Mouse (Mus musculus): ENCODE measurements around the gene Efcab7. TPM values are rescaled to one million over a fixed set of nuclear protein-coding genes. Genes with fewer than 3 reads are reported as not detected.

The Efcab7 gene
- 3.5 and 3.8 TPM in 2 replicates for polyA plus RNA-seq (2012; rRNA removed)

DNA sequence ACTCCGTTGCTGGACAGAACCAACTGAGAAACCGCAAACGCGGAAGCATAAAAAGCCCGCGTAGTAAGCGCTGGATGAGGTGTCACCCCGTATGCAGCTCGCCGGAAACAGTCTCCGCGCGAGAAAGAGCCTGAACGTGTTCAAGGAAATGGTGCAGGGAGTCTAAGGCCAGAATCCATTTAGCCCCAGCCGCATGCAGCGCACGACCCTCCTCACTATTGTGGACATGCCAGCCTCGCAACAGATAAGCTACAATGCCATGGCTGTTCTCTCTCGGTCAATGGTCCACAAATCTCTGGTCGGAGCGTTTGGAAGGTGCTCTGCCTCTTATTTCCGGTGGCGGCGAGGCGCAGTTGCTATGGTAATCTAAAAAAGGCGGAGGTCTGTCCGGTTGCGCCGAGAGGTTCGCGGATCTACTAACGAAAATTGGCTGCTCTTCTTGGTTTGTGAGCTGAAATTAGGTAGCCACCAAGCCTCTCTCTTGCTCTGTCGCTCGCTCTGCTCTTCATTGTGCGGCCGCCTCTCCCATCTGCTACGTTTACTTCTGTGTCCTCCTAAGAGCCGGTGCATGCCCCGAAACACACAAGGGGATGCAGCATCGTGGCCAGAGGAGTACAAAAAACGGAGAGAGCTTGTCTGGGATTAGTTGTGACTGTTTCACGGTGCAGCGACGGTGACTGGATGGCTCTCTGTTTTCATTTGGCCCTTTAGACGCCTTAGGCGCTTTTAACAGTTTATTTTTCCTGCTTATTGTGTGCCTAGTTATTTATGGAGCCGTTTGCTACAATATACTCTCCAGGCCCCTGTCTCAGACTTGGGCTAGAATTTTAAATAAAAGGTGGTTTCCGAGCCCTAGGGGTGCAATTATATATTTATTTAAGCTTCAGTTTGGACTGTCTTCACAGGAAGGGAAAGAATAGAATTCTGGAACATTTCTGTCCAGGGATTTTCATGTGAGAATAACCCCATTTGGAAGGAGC is at the start of gene Efcab7:
TSS of gene Efcab7 (plus strand) at position 105 of the 980 bp plus-strand sequence.
- Histone ChIP-seq H3K4me1 (ENCODE audit: control insufficient read depth, insufficient read depth, low read length) (no peaks in the 10 kb centered on the region), H3K27me3 (ENCODE audit: control insufficient read depth, insufficient read depth, low read length) (no peaks in the 10 kb centered on the region), H3K4me3 (replicated peaks; ENCODE audit: insufficient read depth, low read depth, low read length) (peak within 1 kb of the TSS; percentile 63), H3K27ac (ENCODE audit: insufficient read depth, low read length) (peak within 1 kb of the TSS; percentile 51)
- under 1% methylated on average over 48 of the region's 48 CpGs for WGBS
- TF ChIP-seq CTCF (IDR thresholded peaks at IDR 0.05; ENCODE audit: borderline replicate concordance, insufficient read depth, low read depth, low read length): no peak
- peak; percentile 25; the same call in 1 of the 2 replicates for TF ChIP-seq POLR2A (IDR thresholded peaks at IDR 0.05; ENCODE audit: borderline replicate concordance, insufficient read depth, low read length)
- DNase-seq: peak; percentile 87 to 93

DNA sequence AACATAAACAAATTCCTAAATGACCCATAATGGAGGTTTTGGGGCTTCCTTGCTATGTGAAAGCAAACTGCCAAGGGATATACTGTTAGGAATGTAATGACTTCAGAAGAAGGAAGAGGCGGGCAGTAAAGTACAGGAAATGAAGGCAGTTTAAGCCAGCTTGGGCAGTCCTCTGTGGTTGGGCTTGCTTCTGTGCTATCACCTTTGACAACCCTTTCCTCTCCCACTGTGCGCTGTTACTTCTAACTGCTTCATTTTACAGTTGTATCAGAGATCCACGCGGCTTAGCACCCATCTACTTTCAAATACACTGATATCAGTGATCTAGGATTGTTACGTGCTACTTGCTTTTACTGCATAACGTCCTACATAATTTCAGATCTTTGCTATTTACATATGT is 36.6 kb upstream of the Efcab7 start:
- TF ChIP-seq POLR2A (IDR thresholded peaks at IDR 0.05; ENCODE audit: borderline replicate concordance, insufficient read depth, low read length) (no peak), CTCF (IDR thresholded peaks at IDR 0.05; ENCODE audit: borderline replicate concordance, insufficient read depth, low read depth, low read length) (no peak)
- Histone ChIP-seq H3K4me3 (replicated peaks; ENCODE audit: insufficient read depth, low read depth, low read length) (no peak overlapping the region), H3K4me1 (ENCODE audit: control insufficient read depth, insufficient read depth, low read length) (no peaks in the 10 kb centered on the region), H3K27ac (ENCODE audit: insufficient read depth, low read length) (no peak overlapping the region), H3K27me3 (ENCODE audit: control insufficient read depth, insufficient read depth, low read length) (no peaks in the 10 kb centered on the region)
- 96% methylated on average over 6 of the region's 6 CpGs for WGBS
- no peak for DNase-seq

DNA sequence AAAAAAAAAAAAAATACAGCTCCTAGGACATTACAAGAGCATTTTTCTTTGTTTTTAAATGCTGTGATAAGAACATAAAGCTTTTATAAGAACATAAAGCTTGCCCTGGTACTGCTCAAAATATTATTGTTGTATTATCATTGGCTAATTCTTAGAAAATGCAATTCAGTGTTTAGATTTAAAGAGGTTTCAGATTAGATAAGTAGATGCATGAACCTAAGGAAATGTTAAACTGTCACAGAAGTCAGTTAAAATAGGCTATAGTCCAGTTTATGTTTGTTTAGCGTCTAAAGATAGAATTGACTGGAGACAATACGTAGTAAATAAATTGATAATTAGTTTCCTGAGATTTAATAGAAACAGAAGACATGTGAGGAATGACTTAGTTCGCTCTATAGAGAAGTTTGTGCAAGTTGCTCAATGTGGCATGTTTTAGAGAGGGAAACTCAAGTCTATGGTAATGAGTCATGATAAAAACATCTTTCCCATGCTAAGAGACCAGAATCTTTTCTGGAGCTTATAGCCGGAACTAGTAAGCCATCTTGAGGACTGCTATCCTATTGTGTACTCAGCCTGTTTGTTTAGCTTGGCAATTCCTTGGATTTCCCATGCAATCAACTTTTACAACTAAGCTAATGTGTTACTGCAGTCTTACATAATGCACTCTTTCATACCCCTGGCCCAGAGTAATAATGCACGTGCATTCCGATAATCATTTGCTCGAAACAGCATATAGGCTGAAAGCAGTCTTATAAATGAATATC is 12.1 kb upstream of the Efcab7 start:
- Histone ChIP-seq H3K27me3 (ENCODE audit: control insufficient read depth, insufficient read depth, low read length) (no peaks in the 10 kb centered on the region), H3K27ac (ENCODE audit: insufficient read depth, low read length) (no peak overlapping the region), H3K4me3 (replicated peaks; ENCODE audit: insufficient read depth, low read depth, low read length) (no peak overlapping the region), H3K4me1 (ENCODE audit: control insufficient read depth, insufficient read depth, low read length) (no peaks in the 10 kb centered on the region)
- TF ChIP-seq POLR2A (IDR thresholded peaks at IDR 0.05; ENCODE audit: borderline replicate concordance, insufficient read depth, low read length) (no peak), CTCF (IDR thresholded peaks at IDR 0.05; ENCODE audit: borderline replicate concordance, insufficient read depth, low read depth, low read length) (no peak)
- DNase-seq: no peak
- 93% methylated on average over 7 of the region's 7 CpGs for WGBS

DNA sequence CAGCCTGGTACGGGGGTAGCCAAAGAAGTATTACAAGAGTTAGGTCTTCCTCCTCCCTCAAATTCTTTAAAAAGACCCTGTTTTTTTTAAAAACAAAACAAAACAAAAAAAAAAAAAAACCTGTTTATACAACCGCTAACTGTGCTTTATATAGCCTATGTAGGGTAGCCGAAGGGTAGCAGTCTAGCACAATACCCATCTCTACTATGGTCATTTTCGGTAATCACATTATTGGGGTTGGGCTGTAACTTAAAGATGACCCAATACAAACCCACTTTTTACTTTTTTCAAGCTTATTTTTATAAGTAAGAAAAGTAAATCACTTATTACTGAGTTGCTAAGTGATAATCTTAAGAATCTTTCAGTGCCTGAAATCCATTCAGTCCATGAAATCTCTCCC is 661 bp upstream of the Efcab7 start:
- H3K4me3 ChIP-seq (replicated peaks; ENCODE audit: insufficient read depth, low read depth, low read length): peak overlapping the region; percentile 63

DNA sequence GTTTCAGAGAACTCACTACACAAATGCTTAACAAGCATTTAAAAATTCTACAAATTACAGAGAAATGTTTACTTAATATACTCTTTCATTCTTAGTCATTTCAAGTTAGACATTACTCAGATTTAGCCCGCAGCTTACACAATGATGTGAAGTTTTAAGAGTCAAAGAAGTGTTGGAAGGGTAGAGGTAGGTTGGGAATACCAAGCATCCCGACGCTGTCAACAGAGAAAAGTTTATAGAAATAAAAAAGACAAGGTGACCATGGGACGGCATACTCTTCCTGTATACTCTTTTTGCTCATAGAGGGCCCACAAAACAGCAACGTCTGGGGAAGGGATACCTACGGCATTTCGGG is 282 bp upstream of the Efcab7 start:
- no peak overlapping the region for H3K27ac ChIP-seq (ENCODE audit: insufficient read depth, low read length)
- no peaks in the 10 kb centered on the region for H3K4me1 ChIP-seq (ENCODE audit: control insufficient read depth, insufficient read depth, low read length)
- no peak for DNase-seq
- peak overlapping the region; percentile 63 for H3K4me3 ChIP-seq (replicated peaks; ENCODE audit: insufficient read depth, low read depth, low read length)
- WGBS: under 1% methylated on average over 7 of the region's 7 CpGs
- no peak for TF ChIP-seq POLR2A (IDR thresholded peaks at IDR 0.05; ENCODE audit: borderline replicate concordance, insufficient read depth, low read length)
- TF ChIP-seq CTCF (IDR thresholded peaks at IDR 0.05; ENCODE audit: borderline replicate concordance, insufficient read depth, low read depth, low read length): no peak
- H3K27me3 ChIP-seq (ENCODE audit: control insufficient read depth, insufficient read depth, low read length): no peaks in the 10 kb centered on the region

More for the DNA sequence above, 661 bp upstream of the Efcab7 start:
- H3K4me1 ChIP-seq (ENCODE audit: control insufficient read depth, insufficient read depth, low read length): no peaks in the 10 kb centered on the region
- 30% methylated on average over 4 of the region's 4 CpGs for WGBS
- no peaks in the 10 kb centered on the region for H3K27me3 ChIP-seq (ENCODE audit: control insufficient read depth, insufficient read depth, low read length)
- no peak for DNase-seq
- TF ChIP-seq CTCF (IDR thresholded peaks at IDR 0.05; ENCODE audit: borderline replicate concordance, insufficient read depth, low read depth, low read length) (no peak), POLR2A (IDR thresholded peaks at IDR 0.05; ENCODE audit: borderline replicate concordance, insufficient read depth, low read length) (no peak)
- H3K27ac ChIP-seq (ENCODE audit: insufficient read depth, low read length): no peak overlapping the region

DNA sequence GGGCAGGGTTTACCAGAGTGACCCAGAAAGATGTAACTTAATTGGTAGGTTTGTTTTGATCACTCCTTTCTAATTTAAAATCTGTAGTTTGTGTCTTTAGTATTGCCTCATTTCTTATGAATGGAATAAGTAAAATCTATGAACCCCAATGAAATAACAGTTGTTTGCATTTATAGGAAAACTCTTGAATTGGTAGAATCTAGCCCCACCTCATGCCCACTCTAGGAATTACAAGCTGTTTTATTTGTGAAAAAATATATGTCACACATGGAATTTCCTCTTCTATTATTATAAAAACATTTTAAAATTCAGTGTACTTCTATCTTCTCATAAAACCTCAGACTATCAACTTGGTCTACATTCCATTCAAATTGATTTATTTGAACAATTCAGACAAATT is 52.9 kb downstream of the Efcab7 start:
- Histone ChIP-seq H3K27me3 (ENCODE audit: control insufficient read depth, insufficient read depth, low read length) (no peaks in the 10 kb centered on the region), H3K4me1 (ENCODE audit: control insufficient read depth, insufficient read depth, low read length) (no peaks in the 10 kb centered on the region), H3K4me3 (replicated peaks; ENCODE audit: insufficient read depth, low read depth, low read length) (no peak overlapping the region), H3K27ac (ENCODE audit: insufficient read depth, low read length) (no peak overlapping the region)
- TF ChIP-seq POLR2A (IDR thresholded peaks at IDR 0.05; ENCODE audit: borderline replicate concordance, insufficient read depth, low read length): no peak
- TF ChIP-seq CTCF (IDR thresholded peaks at IDR 0.05; ENCODE audit: borderline replicate concordance, insufficient read depth, low read depth, low read length): peak; percentile 46; the same call in 1 of the 2 replicates
- no peak for DNase-seq

DNA sequence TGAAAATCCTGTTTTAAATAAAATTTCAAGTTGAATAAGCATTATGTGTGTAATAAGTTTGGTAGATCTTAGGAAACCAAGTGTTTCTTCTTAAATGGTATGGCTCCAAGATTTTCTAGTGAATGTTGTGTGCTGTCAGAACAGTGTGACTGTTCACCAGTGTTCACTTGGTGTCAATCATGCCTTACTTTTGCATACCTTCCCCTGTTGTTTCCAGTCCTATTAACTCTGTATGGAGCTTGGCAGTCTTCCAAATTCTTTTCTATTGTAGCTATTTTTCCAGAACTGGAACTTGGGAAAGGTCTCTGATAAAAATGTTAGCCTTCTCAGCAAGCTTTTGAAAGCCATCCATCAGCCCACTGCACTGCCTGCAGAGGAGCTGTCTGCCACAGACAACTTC is 53.4 kb downstream of the Efcab7 start:
- no peak for TF ChIP-seq CTCF (IDR thresholded peaks at IDR 0.05; ENCODE audit: borderline replicate concordance, insufficient read depth, low read depth, low read length)
- TF ChIP-seq POLR2A (IDR thresholded peaks at IDR 0.05; ENCODE audit: borderline replicate concordance, insufficient read depth, low read length): no peak
- DNase-seq: no peak
- H3K4me1 ChIP-seq (ENCODE audit: control insufficient read depth, insufficient read depth, low read length): no peaks in the 10 kb centered on the region
- H3K4me3 ChIP-seq (replicated peaks; ENCODE audit: insufficient read depth, low read depth, low read length): no peak overlapping the region
- no peak overlapping the region for H3K27ac ChIP-seq (ENCODE audit: insufficient read depth, low read length)
- no peaks in the 10 kb centered on the region for H3K27me3 ChIP-seq (ENCODE audit: control insufficient read depth, insufficient read depth, low read length)

All from cerebellum, adult 2 months (tissue).